Mouse (Mus musculus) CH12.LX (cell line): ENCODE measurements around the gene Etv6. TPM values are rescaled to one million over a fixed set of nuclear protein-coding genes. Genes with fewer than 3 reads are reported as not detected.

Experiments
- DNase-seq: peaks from one replicate; pipeline ENCODE4 v3.0.0-alpha.2; 2013; ENCODE audit errors: extremely low read depth
- H3K27ac ChIP-seq: 2 replicates; pipeline ENCODE4 v1.5.1; 2012; ENCODE audit warnings: low read depth, mild to moderate bottlenecking, control low read depth, moderate library complexity; ENCODE audit not compliant: insufficient read depth
- H3K27me3 ChIP-seq: replicated peaks from 2 replicates; pipeline ENCODE3; 2012; ENCODE audit warnings: inconsistent platforms
- H3K36me3 ChIP-seq, 2 experiments: replicated peaks in 1 of 2; 2 replicates each; pipeline versions ENCODE3 to v1.6.1; 2012; ENCODE audit warnings: inconsistent platforms in 1 of 2, low read length in 1 of 2, mild to moderate bottlenecking in 1 of 2, mixed read lengths in 1 of 2, moderate library complexity in 1 of 2; ENCODE audit not compliant: control insufficient read depth in 1 of 2, insufficient read depth in 1 of 2
- H3K4me1 ChIP-seq, 2 experiments: 2 replicates each; pipeline ENCODE4 v1.6.1; 2012; ENCODE audit warnings: inconsistent platforms in 1 of 2, moderate library complexity in 1 of 2; ENCODE audit not compliant: insufficient read depth in 2 of 2, control insufficient read depth in 1 of 2
- H3K4me2 ChIP-seq: 2 replicates; pipeline ENCODE4 v1.6.1; 2012; ENCODE audit warnings: low read depth, mild to moderate bottlenecking, control low read depth; ENCODE audit not compliant: poor library complexity, insufficient read depth, severe bottlenecking
- H3K4me3 ChIP-seq, 3 experiments: fragments of 150-350 bp in 1 of 3; sonication (generic) in 1 of 3; replicated peaks in 1 of 3; 2 replicates each; pipeline versions ENCODE3 to v1.5.1; 2011 to 2012; ENCODE audit warnings: low read depth in 2 of 3, low read length in 2 of 3, mild to moderate bottlenecking in 2 of 3, moderate library complexity in 2 of 3, control low read depth in 1 of 3, improper control_type of control experiment in 1 of 3, inconsistent platforms in 1 of 3, mixed read lengths in 1 of 3; ENCODE audit not compliant: poor library complexity in 1 of 3
- H3K79me2 ChIP-seq: replicated peaks from 2 replicates; pipeline ENCODE4 v1.6.1; 2012; ENCODE audit warnings: mild to moderate bottlenecking, moderate library complexity; ENCODE audit not compliant: control insufficient read depth, poor library complexity, insufficient read depth, severe bottlenecking; ENCODE audit errors: extremely low read depth
- H3K9ac ChIP-seq: 2 replicates; pipeline ENCODE4 v1.6.1; 2012; ENCODE audit warnings: low read depth, mild to moderate bottlenecking, control low read depth, moderate library complexity; ENCODE audit not compliant: insufficient read depth
- H3K9me3 ChIP-seq: replicated peaks from 2 replicates; pipeline ENCODE3; 2012; ENCODE audit warnings: low read length, inconsistent platforms, mixed read lengths
- CHD1 ChIP-seq: IDR thresholded peaks from 2 replicates; pipeline ENCODE4 v1.6.1; 2012; ENCODE audit warnings: low read depth, low read length, improper control_type of control experiment, inconsistent platforms
- CTCF ChIP-seq, 2 experiments: IDR thresholded peaks in 1 of 2; conservative IDR thresholded peaks in 1 of 2; 2 replicates each; pipeline ENCODE4 v1.5.1; 2011 to 2012; ENCODE audit warnings: low read depth in 2 of 2, low read length in 2 of 2, improper control_type of control experiment in 1 of 2, inconsistent platforms in 1 of 2, mild to moderate bottlenecking in 1 of 2, moderate library complexity in 1 of 2
- E2F4 ChIP-seq: IDR thresholded peaks from 2 replicates; pipeline ENCODE4 v1.6.1; 2011; ENCODE audit warnings: low read depth, low read length, improper control_type of control experiment; ENCODE audit not compliant: insufficient replicate concordance
- ELF1 ChIP-seq: IDR thresholded peaks from 2 replicates; pipeline ENCODE4 v1.6.1; 2014; ENCODE audit warnings: low read depth, mild to moderate bottlenecking, inconsistent platforms, low read length, improper control_type of control experiment
- EP300 ChIP-seq: IDR thresholded peaks from 2 replicates; pipeline ENCODE4 v1.6.1; 2011; ENCODE audit warnings: low read length, improper control_type of control experiment
- JUN ChIP-seq: IDR thresholded peaks from 2 replicates; pipeline ENCODE4 v1.6.1; 2011; ENCODE audit warnings: low read depth, mild to moderate bottlenecking, low read length, improper control_type of control experiment, moderate library complexity; ENCODE audit not compliant: insufficient read depth
- JUND ChIP-seq: conservative IDR thresholded peaks from 2 replicates; pipeline ENCODE4 v1.6.1; 2011; ENCODE audit warnings: low read depth, low read length, improper control_type of control experiment
- MAX ChIP-seq: IDR thresholded peaks from 2 replicates; pipeline ENCODE4 v1.6.1; 2011; ENCODE audit warnings: low read length, improper control_type of control experiment
- MAZ ChIP-seq: IDR thresholded peaks from 2 replicates; pipeline ENCODE4 v1.6.1; 2012; ENCODE audit warnings: low read depth, mild to moderate bottlenecking, inconsistent platforms, low read length, improper control_type of control experiment, moderate library complexity
- MYC ChIP-seq: IDR thresholded peaks from 2 replicates; pipeline ENCODE4 v1.6.1; 2011; ENCODE audit warnings: low read depth, mild to moderate bottlenecking, improper control_type of control experiment, low read length
- NRF1 ChIP-seq: IDR thresholded peaks from 2 replicates; pipeline ENCODE4 v1.6.1; 2014; ENCODE audit warnings: low read depth, mild to moderate bottlenecking, inconsistent platforms, low read length, improper control_type of control experiment, moderate library complexity
- PAX5 ChIP-seq: IDR thresholded peaks from 2 replicates; pipeline ENCODE4 v1.6.1; 2012; ENCODE audit warnings: low read length, inconsistent platforms, mixed read lengths
- SIN3A ChIP-seq: IDR thresholded peaks from 2 replicates; pipeline ENCODE4 v1.6.1; 2012; ENCODE audit warnings: low read length, improper control_type of control experiment, inconsistent platforms
- TBP ChIP-seq: conservative IDR thresholded peaks from 2 replicates; pipeline ENCODE4 v1.6.1; 2011; ENCODE audit warnings: low read depth, low read length, improper control_type of control experiment
- TCF12 ChIP-seq: IDR thresholded peaks from 2 replicates; pipeline ENCODE4 v1.6.1; 2014; ENCODE audit warnings: low read depth, mild to moderate bottlenecking, inconsistent platforms, low read length, improper control_type of control experiment
- UBTF ChIP-seq: IDR thresholded peaks from 2 replicates; pipeline ENCODE4 v1.6.1; 2012; ENCODE audit warnings: low read depth, mild to moderate bottlenecking, inconsistent platforms, low read length, improper control_type of control experiment, moderate library complexity
- USF2 ChIP-seq: conservative IDR thresholded peaks from 2 replicates; pipeline ENCODE4 v1.6.1; 2011; ENCODE audit warnings: low read depth, low read length, improper control_type of control experiment
- ZNF384 ChIP-seq: IDR thresholded peaks from 2 replicates; pipeline ENCODE4 v1.6.1; 2012; ENCODE audit warnings: low read depth, low read length, improper control_type of control experiment, inconsistent platforms
- dilution Hi-C: fragments of 300-500 bp; cut with MboI; formaldehyde crosslinking; loops from 2 replicates; pipeline ENCODE4 v1.14.3; 2020; ENCODE audit warnings: low sequenced_read_pairs; ENCODE audit not compliant: extremely low pct_unique_long_range_greater_than_20kb, extremely low pct_ligation_motif_present
- in situ Hi-C: fragments of 300-500 bp; cut with MboI; formaldehyde crosslinking; loops from 3 replicates; pipeline ENCODE4 v1.14.3; 2019; ENCODE audit warnings: low sequenced_read_pairs, low pct_ligation_motif_present, low pct_unique_long_range_greater_than_20kb, mixed read lengths
- polyA plus RNA-seq: library from polyadenylated mRNA; unstranded; fragments of >175 nt; gene quantifications from 2 replicates; pipeline ENCODE4 v1.2.1, GENCODE M21; 2012; ENCODE audit warnings: low read depth; ENCODE audit not compliant: insufficient read length
- total RNA-seq, 2 experiments: library from RNA; depleted of rRNA; stranded (reverse); fragments of 300-350 nt in 1 of 2; fragments of >200 nt in 1 of 2; gene quantifications; 2 replicates each; pipeline ENCODE4 v1.2.3; 2012 to 2014

The Etv6 gene
- total and polyA plus RNA-seq, 3 experiments, result 7.6 to 29.5 (median 10.1) TPM

DNA sequence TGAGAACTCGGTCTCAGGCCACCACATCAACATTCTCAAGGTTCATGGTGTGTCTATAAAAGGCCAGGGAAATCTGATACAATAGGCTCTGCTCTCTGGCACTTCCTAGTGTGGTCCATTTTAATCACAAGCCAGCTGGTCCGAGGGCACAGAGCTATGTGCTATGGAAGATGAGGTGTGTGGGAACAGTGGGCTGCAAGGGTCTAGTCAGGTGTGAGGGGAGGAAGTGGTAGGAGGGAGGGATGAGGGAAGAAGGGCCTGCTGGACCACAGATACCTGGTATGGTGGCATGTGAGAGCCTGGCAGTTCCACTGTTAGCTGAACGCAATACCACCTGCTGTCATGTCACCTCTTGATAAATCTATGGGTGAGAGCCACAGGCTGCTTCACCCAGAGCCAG lies 4.8 kb downstream of the Etv6 start:
- Histone ChIP-seq H3K36me3 (peaks cover 0 to 50% of the 10 kb centered on the region in 2 experiments), H3K79me2 (peaks cover 57% of the 10 kb centered on the region), H3K9me3 (peaks cover 10% of the 10 kb centered on the region), H3K27me3 (no peaks in the 10 kb centered on the region), H3K9ac (no peak overlapping the region), H3K27ac (no peak overlapping the region), H3K4me1 (peaks cover 0 to 76% of the 10 kb centered on the region in 2 experiments; a peak in 3 of 4 replicates), H3K4me3 (no peak overlapping the region), H3K4me2 (no peak overlapping the region)
- DNase-seq, result no peak
- TF ChIP-seq E2F4 (no peak), MAZ (no peak), SIN3A (no peak), ZNF384 (no peak), USF2 (no peak), EP300 (no peak), JUN (no peak), TBP (no peak), CTCF (conservative IDR thresholded peaks at IDR 0.05 in 1 of 2, IDR thresholded peaks at IDR 0.05 in 1 of 2; ENCODE audit: low read depth in 2 of 2, low read length in 2 of 2) (no peak), MYC (no peak), UBTF (no peak), MAX (no peak), CHD1 (no peak), JUND (no peak)
- in situ Hi-C loops, result loop anchor here (25.0 kb wide), 1 partner anchor 172 kb away; no protein-coding TSS in a partner anchor
- dilution Hi-C loops, result no loop called here

DNA sequence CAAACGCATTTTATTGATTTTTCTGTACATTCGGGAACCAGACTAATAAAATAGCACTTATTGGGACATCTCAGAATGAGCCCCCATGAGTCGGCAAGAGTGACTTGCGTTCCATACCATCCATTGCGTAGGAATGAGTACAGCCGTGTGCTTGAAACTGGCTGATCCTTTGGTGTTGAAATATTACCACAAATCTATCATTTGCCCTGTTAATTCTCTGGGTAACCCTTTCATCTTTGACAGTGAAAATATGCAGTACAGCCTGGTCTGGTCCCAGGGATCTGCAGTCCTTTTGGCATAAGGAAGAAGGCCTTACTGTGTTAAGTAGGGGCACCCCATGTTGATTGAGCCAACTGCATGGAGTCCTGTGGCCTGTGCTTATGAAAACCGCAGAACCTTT lies 5.8 kb downstream of the Etv6 start:
- Histone ChIP-seq H3K4me2 (no peak overlapping the region), H3K9ac (no peak overlapping the region)
- TF ChIP-seq TCF12, result no peak
- TF ChIP-seq, all 38 proteins: peak for 0
- Histone ChIP-seq H3K79me2 (peaks cover 58% of the 10 kb centered on the region), H3K36me3 (peaks cover 0 to 58% of the 10 kb centered on the region in 2 experiments), H3K9me3 (peaks cover 11% of the 10 kb centered on the region), H3K27ac (no peak overlapping the region), H3K4me1 (peaks cover 0 to 85% of the 10 kb centered on the region in 2 experiments; a peak in 3 of 4 replicates), H3K4me3 (no peak overlapping the region), H3K27me3 (no peaks in the 10 kb centered on the region)
- in situ Hi-C loops, result loop anchor here (25.0 kb wide), 1 partner anchor 171 kb away; no protein-coding TSS in a partner anchor
- dilution Hi-C loops, result no loop called here
- DNase-seq, result no peak

DNA sequence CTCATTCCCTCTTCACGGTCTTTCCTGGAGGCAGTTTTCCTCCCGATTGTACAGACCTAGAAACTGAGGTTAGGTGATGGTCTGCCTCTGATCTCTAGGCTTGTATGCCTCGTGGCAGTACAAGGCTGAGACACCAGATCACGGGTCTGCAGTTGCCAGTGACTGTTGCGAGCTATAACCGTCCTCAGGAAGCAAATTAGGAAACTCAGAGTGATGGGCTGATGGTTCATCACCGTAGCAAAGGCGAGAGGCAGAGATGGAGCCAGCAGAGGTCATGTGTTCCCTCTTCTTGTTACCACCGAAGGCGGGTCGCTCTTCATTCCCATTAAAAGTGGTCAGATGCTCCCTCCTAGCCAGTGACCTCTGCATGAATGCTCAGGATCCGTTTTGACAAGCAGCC lies 6.4 kb downstream of the Etv6 start:
- H3K9ac ChIP-seq, result no peak overlapping the region
- TF ChIP-seq ZNF384 (no peak), MYC (no peak), NRF1 (no peak), E2F4 (no peak), PAX5 (no peak), SIN3A (no peak), ELF1 (no peak)
- no peak overlapping the region for H3K27ac ChIP-seq
- no peak for DNase-seq
- dilution Hi-C loops (no loop called here), in situ Hi-C loops (loop anchor here (25.0 kb wide), 1 partner anchor 170 kb away; no protein-coding TSS in a partner anchor)
- peaks cover 11% of the 10 kb centered on the region for H3K9me3 ChIP-seq
- peaks cover 0 to 63% of the 10 kb centered on the region in 2 experiments for H3K36me3 ChIP-seq
- H3K4me2 ChIP-seq, result no peak overlapping the region
- H3K4me3 ChIP-seq, result no peak overlapping the region
- peaks cover 2 to 92% of the 10 kb centered on the region in 2 experiments for H3K4me1 ChIP-seq
- no peaks in the 10 kb centered on the region for H3K27me3 ChIP-seq
- peaks cover 59% of the 10 kb centered on the region for H3K79me2 ChIP-seq
